Mouse (Mus musculus) midbrain, embryonic 16.5 days (tissue): ENCODE data around the gene Coq4. TPM values are rescaled to one million over a fixed set of nuclear protein-coding genes. Genes with fewer than 3 reads are reported as not detected.

Experiments used
- ATAC-seq: fragments of 200-750 bp; cut with Nextera tagmentation; 2 replicates; pipeline ENCODE4 v1.8.0; 2017; ENCODE audit warnings: moderate TSS enrichment
- H3K27ac ChIP-seq: fragments of 300-500 bp; sonication (generic); 2 replicates; pipeline ENCODE4 v1.5.1; 2014; ENCODE audit warnings: mild to moderate bottlenecking, low read length, mixed read lengths
- H3K27me3 ChIP-seq: fragments of 300-500 bp; sonication (generic); 2 replicates; pipeline ENCODE4 v1.6.1; 2014; ENCODE audit warnings: low read depth, low read length, mixed read lengths; ENCODE audit not compliant: control insufficient read depth, insufficient read depth
- H3K36me3 ChIP-seq: fragments of 300-500 bp; sonication (generic); 2 replicates; pipeline ENCODE4 v1.6.1; 2014; ENCODE audit warnings: mild to moderate bottlenecking, low read length, moderate library complexity, mixed read lengths; ENCODE audit not compliant: control insufficient read depth, insufficient read depth
- H3K4me1 ChIP-seq: fragments of 300-500 bp; sonication (generic); 2 replicates; pipeline ENCODE4 v1.6.1; 2014; ENCODE audit warnings: mild to moderate bottlenecking, low read length, mixed read lengths; ENCODE audit not compliant: control insufficient read depth, insufficient read depth
- H3K4me2 ChIP-seq: fragments of 300-500 bp; sonication (generic); 2 replicates; pipeline ENCODE4 v1.6.1; 2014; ENCODE audit warnings: mild to moderate bottlenecking, low read length, mixed read lengths
- H3K4me3 ChIP-seq: fragments of 300-500 bp; sonication (generic); 2 replicates; pipeline ENCODE4 v1.5.1; 2014; ENCODE audit warnings: low read depth, mild to moderate bottlenecking, low read length, moderate library complexity, mixed read lengths
- H3K9ac ChIP-seq: fragments of 300-500 bp; sonication (generic); 2 replicates; pipeline ENCODE4 v1.6.1; 2014; ENCODE audit warnings: low read depth, low read length, mixed read lengths
- H3K9me3 ChIP-seq: fragments of 300-500 bp; sonication (generic); replicated peaks from 2 replicates; pipeline ENCODE4 v1.6.1; 2014; ENCODE audit warnings: mild to moderate bottlenecking, low read length, mixed read lengths; ENCODE audit not compliant: control insufficient read depth, poor library complexity, severe bottlenecking
- WGBS: fragments of 180-500 bp; shearing (Covaris S2); extraction: QIAGEN DNeasy Blood & Tissue Kit; methylation state at CpG from one replicate; pipeline ENCODE4 v1.1.7; 2014; 5-methylcytosine and 5-hydroxymethylcytosine counted together
- polyA plus RNA-seq: library from polyadenylated mRNA; unstranded; fragments of >200 nt; fragmentation: Nextera tagmentation; extraction: Ambion mirVana; gene quantifications from 2 replicates; pipeline ENCODE4 v1.2.1, GENCODE M21; 2015

Coq4 gene
- 38.3 and 40.5 TPM in 2 replicates for polyA plus RNA-seq

GRCm38 (mm10) chr2:29787104-29787917 is at the start of gene Coq4:
TSS of gene Coq4 (plus strand) at chr2:29787493.
- Histone ChIP-seq H3K27me3 (no peaks in the 10 kb centered on the region), H3K27ac (peak within 1 kb of the TSS; percentile 76), H3K4me2 (peak within 1 kb of the TSS; percentile 76), H3K9ac (peak within 1 kb of the TSS; percentile 80), H3K9me3 (no peaks in the 10 kb centered on the region), H3K4me1 (peaks cover 17% of the 10 kb centered on the region), H3K36me3 (peaks cover 37% of the 10 kb centered on the region), H3K4me3 (peak within 1 kb of the TSS; percentile 81)
- peak; percentile 93 for ATAC-seq
- 2% methylated on average over 31 of the region's 31 CpGs for WGBS

GRCm38 (mm10) chr2:29738799-29739198 is 48.5 kb upstream of the Coq4 start:
- no peak overlapping the region for H3K9ac ChIP-seq
- H3K27me3 ChIP-seq: no peaks in the 10 kb centered on the region
- H3K9me3 ChIP-seq: no peaks in the 10 kb centered on the region
- no peaks in the 10 kb centered on the region for H3K4me1 ChIP-seq
- no peak for ATAC-seq
- H3K4me3 ChIP-seq: no peak overlapping the region
- no peak overlapping the region for H3K27ac ChIP-seq
- H3K36me3 ChIP-seq: peaks cover 45% of the 10 kb centered on the region
- 65% methylated on average over 4 of the region's 4 CpGs for WGBS
- no peak overlapping the region for H3K4me2 ChIP-seq

- no peak for ATAC-seq
- no peaks in the 10 kb centered on the region for H3K4me1 ChIP-seq
- no peak overlapping the region for H3K4me2 ChIP-seq
- WGBS: 85% methylated on average over 5 of the region's 5 CpGs
- H3K36me3 ChIP-seq: peaks cover 39% of the 10 kb centered on the region
- no peaks in the 10 kb centered on the region for H3K27me3 ChIP-seq
- no peaks in the 10 kb centered on the region for H3K9me3 ChIP-seq
- H3K4me3 ChIP-seq: no peak overlapping the region
- no peak overlapping the region for H3K9ac ChIP-seq
- H3K27ac ChIP-seq: no peak overlapping the region
Measured at GRCm38 (mm10) chr2:29739368-29739767, 47.9 kb upstream of the Coq4 start.

GRCm38 (mm10) chr2:29741207-29741606 is 46.1 kb upstream of the Coq4 start:
- no peaks in the 10 kb centered on the region for H3K4me1 ChIP-seq
- WGBS: 93% methylated on average over 6 of the region's 6 CpGs
- H3K27me3 ChIP-seq: peaks cover 2% of the 10 kb centered on the region; the same call in 1 of the 2 replicates
- no peak overlapping the region for H3K4me2 ChIP-seq
- no peak overlapping the region for H3K27ac ChIP-seq
- no peak overlapping the region for H3K4me3 ChIP-seq
- H3K36me3 ChIP-seq: peaks cover 25% of the 10 kb centered on the region
- H3K9ac ChIP-seq: no peak overlapping the region
- ATAC-seq: no peak
- no peaks in the 10 kb centered on the region for H3K9me3 ChIP-seq

GRCm38 (mm10) chr2:29744256-29744655 is 43.0 kb upstream of the Coq4 start:
- Histone ChIP-seq H3K36me3 (peaks cover 7% of the 10 kb centered on the region), H3K27me3 (peaks cover 12% of the 10 kb centered on the region), H3K9me3 (no peaks in the 10 kb centered on the region), H3K9ac (no peak overlapping the region), H3K4me2 (no peak overlapping the region), H3K27ac (no peak overlapping the region), H3K4me1 (0 out of 2 replicates have a peak, but pooled peaks cover 2% of the 10 kb centered on the region), H3K4me3 (no peak overlapping the region)
- no peak for ATAC-seq
- WGBS: 90% methylated on average over 6 of the region's 6 CpGs

- Histone ChIP-seq H3K9me3 (no peaks in the 10 kb centered on the region), H3K36me3 (no peaks in the 10 kb centered on the region), H3K27ac (no peak overlapping the region), H3K27me3 (peaks cover 29% of the 10 kb centered on the region), H3K4me3 (peak overlapping the region; percentile 42), H3K4me1 (0 out of 2 replicates have a peak, but pooled peaks cover 8% of the 10 kb centered on the region), H3K9ac (peak overlapping the region; percentile 63), H3K4me2 (peak overlapping the region; percentile 89)
- WGBS: 2% methylated on average over 49 of the region's 50 CpGs
- peak; percentile 39 for ATAC-seq
Measured at GRCm38 (mm10) chr2:29747188-29747782, 40.0 kb upstream of the Coq4 start.

- no peak for ATAC-seq
- Histone ChIP-seq H3K9ac (no peak overlapping the region), H3K4me1 (0 out of 2 replicates have a peak, but pooled peaks cover 8% of the 10 kb centered on the region), H3K9me3 (no peaks in the 10 kb centered on the region), H3K36me3 (no peaks in the 10 kb centered on the region), H3K27ac (no peak overlapping the region), H3K4me3 (no peak overlapping the region; the same call in 1 of the 2 replicates), H3K4me2 (peak overlapping the region; percentile 89; the same call in 1 of the 2 replicates), H3K27me3 (peaks cover 35% of the 10 kb centered on the region)
- WGBS: 57% methylated on average over 5 of the region's 5 CpGs
Measured at GRCm38 (mm10) chr2:29747852-29748251, 39.4 kb upstream of the Coq4 start.

- Histone ChIP-seq H3K9ac (no peak overlapping the region), H3K27ac (no peak overlapping the region), H3K4me1 (0 out of 2 replicates have a peak, but pooled peaks cover 8% of the 10 kb centered on the region), H3K27me3 (peaks cover 37% of the 10 kb centered on the region), H3K9me3 (no peaks in the 10 kb centered on the region), H3K36me3 (no peaks in the 10 kb centered on the region), H3K4me3 (no peak overlapping the region), H3K4me2 (no peak overlapping the region)
- WGBS: 88% methylated on average over 4 of the region's 4 CpGs
- ATAC-seq: no peak
Measured at GRCm38 (mm10) chr2:29748499-29748898, 38.8 kb upstream of the Coq4 start.

GRCm38 (mm10) chr2:29751497-29751896 is 35.8 kb upstream of the Coq4 start, which contains the start of gene Gm13420:
TSS of gene Gm13420 (minus strand) at chr2:29751685.
- Histone ChIP-seq H3K27me3 (peaks cover 32% of the 10 kb centered on the region), H3K27ac (no peak within 1 kb of the TSS), H3K4me1 (0 out of 2 replicates have a peak, but pooled peaks cover 8% of the 10 kb centered on the region), H3K9me3 (no peaks in the 10 kb centered on the region), H3K4me2 (peak within 1 kb of the TSS; percentile 33), H3K9ac (peak within 1 kb of the TSS; percentile 42), H3K36me3 (no peaks in the 10 kb centered on the region), H3K4me3 (peak within 1 kb of the TSS; percentile 2; the same call in 1 of the 2 replicates)
- ATAC-seq: no peak
- WGBS: 6% methylated on average over 27 of the region's 28 CpGs
